Mouse (Mus musculus): ENCODE measurements around the gene Slc15a1. TPM values are rescaled to one million over a fixed set of nuclear protein-coding genes. Genes with fewer than 3 reads are reported as not detected.

Slc15a1 gene
- polyA plus RNA-seq (2015; fragmentation: Nextera tagmentation; extraction: Ambion mirVana), result 4.4 and 5.3 TPM in 2 replicates

- Histone ChIP-seq H3K4me1 (peaks cover 5% of the 10 kb centered on the region), H3K9ac (no peak within 1 kb of the TSS), H3K4me2 (no peak within 1 kb of the TSS), H3K9me3 (no peaks in the 10 kb centered on the region), H3K27ac (no peak within 1 kb of the TSS), H3K27me3 (peaks cover 41% of the 10 kb centered on the region), H3K4me3 (peak within 1 kb of the TSS; percentile 9; the same call in 1 of the 2 replicates), H3K36me3 (no peaks in the 10 kb centered on the region)
- WGBS, result 12% methylated on average over 33 of the region's 33 CpGs
- no peak for ATAC-seq (ENCODE audit: insufficient number of reproducible peaks, low FRiP score, low TSS enrichment, low read depth)
These were observed at the start of gene Slc15a1 for GRCm38 (mm10) chr14:121504781-121505484. Gene Slc15a1, minus strand, starts transcription at chr14:121505252.

DNA sequence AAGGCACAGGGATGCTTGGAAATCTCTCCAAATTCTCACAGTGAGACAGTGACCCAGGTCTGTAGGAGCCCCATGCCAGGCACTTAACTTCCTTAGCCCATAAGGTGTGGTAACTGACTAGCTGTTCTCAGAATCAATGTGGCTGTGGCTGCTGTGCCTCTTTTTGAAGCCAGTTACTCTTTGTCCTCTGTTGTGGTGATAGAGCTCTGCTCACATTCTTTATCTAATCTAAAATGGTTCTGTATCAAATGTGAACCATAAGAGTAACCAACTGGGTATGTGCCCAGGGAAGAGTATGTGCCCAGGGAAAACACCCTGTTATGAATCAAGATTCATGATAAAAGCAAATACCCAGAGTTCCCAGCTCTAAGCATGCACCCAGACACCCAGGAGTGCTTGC is 48.7 kb upstream of the Slc15a1 start:
- no peak for ATAC-seq (ENCODE audit: insufficient number of reproducible peaks, low FRiP score, low TSS enrichment, low read depth)
- peaks cover 11% of the 10 kb centered on the region; the same call in 1 of the 2 replicates for H3K36me3 ChIP-seq
- H3K9me3 ChIP-seq, result no peaks in the 10 kb centered on the region
- no peak overlapping the region for H3K9ac ChIP-seq
- H3K4me3 ChIP-seq, result no peak overlapping the region
- no peak overlapping the region for H3K4me2 ChIP-seq
- peaks cover 6% of the 10 kb centered on the region for H3K4me1 ChIP-seq
- H3K27me3 ChIP-seq, result 0 out of 2 replicates have a peak, but pooled peaks cover 3% of the 10 kb centered on the region
- no peak overlapping the region for H3K27ac ChIP-seq

DNA sequence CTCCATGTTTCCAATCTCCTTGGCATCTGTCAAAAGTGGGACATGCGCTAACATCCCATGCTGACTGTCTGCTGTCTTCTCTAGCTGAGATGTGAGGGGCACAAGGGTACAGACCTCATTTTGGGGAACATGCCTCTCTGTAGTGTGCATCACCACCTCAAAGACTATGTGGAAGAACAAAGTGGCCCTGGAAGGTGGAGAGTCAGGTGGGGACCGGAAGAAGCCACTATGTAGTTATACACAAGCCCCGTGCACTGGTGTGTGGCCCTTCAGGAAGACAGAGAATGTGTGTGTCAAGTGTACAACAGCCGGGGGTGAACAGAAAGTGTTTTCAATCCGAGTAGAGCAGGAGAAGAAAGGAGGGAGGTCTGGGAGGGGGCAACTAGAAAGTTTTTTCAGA is 47.5 kb upstream of the Slc15a1 start:
- Histone ChIP-seq H3K27ac (no peak overlapping the region), H3K27me3 (0 out of 2 replicates have a peak, but pooled peaks cover 3% of the 10 kb centered on the region), H3K4me1 (peaks cover 7% of the 10 kb centered on the region), H3K9me3 (no peaks in the 10 kb centered on the region), H3K9ac (no peak overlapping the region), H3K4me2 (no peak overlapping the region), H3K4me3 (no peak overlapping the region), H3K36me3 (peaks cover 11% of the 10 kb centered on the region; the same call in 1 of the 2 replicates)
- no peak for ATAC-seq (ENCODE audit: insufficient number of reproducible peaks, low FRiP score, low TSS enrichment, low read depth)
- 70% methylated on average over 5 of the region's 5 CpGs for WGBS

DNA sequence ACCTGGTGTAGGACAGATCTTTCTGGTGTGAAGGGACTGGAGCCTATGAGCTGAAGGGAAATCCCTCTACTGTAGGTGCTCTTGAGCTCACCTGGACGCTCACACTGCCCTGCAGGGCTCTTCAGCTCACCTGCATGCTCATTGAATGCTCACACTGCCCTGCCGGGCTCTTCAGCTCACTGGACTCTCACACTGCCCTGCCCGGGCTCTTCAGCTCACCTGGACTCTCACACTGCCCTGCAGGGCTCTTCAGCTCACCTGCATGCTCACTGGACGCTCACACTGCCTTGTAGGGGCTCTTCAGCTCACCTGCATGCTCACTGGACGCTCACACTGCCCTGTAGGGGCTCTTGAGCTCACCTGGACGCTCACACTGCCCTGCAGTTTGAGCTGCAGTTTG is 44.8 kb upstream of the Slc15a1 start:
- Histone ChIP-seq H3K9ac (no peak overlapping the region), H3K4me2 (no peak overlapping the region), H3K4me3 (no peak overlapping the region), H3K9me3 (no peaks in the 10 kb centered on the region), H3K36me3 (peaks cover 14% of the 10 kb centered on the region; the same call in 1 of the 2 replicates), H3K27me3 (0 out of 2 replicates have a peak, but pooled peaks cover 3% of the 10 kb centered on the region), H3K4me1 (peaks cover 7% of the 10 kb centered on the region; the same call in 1 of the 2 replicates), H3K27ac (no peak overlapping the region)
- WGBS, result 85% methylated on average over 6 of the region's 6 CpGs
- ATAC-seq (ENCODE audit: insufficient number of reproducible peaks, low FRiP score, low TSS enrichment, low read depth), result no peak

DNA sequence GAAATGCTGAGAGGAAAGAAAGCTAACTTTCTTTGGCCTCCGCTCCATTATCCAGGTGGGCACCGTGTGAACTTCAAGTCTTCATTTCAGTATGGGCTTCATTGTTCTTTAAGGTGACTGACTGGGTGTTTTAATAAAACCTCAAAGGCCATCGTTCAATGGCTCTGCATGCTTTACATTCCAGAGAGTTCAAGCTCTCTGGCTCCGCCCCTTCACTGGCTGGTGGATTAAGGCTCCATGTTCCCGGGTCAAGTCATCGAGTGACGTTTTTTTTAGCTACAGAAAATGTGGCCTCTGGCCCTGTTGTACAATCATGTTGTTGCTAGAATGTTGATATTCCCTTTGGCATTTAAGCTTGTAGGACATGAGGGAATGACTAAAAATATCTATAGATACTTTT is 42.7 kb upstream of the Slc15a1 start:
- Histone ChIP-seq H3K4me3 (no peak overlapping the region), H3K9ac (no peak overlapping the region), H3K27me3 (0 out of 2 replicates have a peak, but pooled peaks cover 3% of the 10 kb centered on the region), H3K4me1 (peaks cover 7% of the 10 kb centered on the region; the same call in 1 of the 2 replicates), H3K4me2 (no peak overlapping the region), H3K36me3 (peaks cover 11% of the 10 kb centered on the region; the same call in 1 of the 2 replicates), H3K27ac (no peak overlapping the region), H3K9me3 (no peaks in the 10 kb centered on the region)
- ATAC-seq (ENCODE audit: insufficient number of reproducible peaks, low FRiP score, low TSS enrichment, low read depth), result no peak
- 54% methylated on average over 7 of the region's 7 CpGs for whole genome bisulfite sequencing

DNA sequence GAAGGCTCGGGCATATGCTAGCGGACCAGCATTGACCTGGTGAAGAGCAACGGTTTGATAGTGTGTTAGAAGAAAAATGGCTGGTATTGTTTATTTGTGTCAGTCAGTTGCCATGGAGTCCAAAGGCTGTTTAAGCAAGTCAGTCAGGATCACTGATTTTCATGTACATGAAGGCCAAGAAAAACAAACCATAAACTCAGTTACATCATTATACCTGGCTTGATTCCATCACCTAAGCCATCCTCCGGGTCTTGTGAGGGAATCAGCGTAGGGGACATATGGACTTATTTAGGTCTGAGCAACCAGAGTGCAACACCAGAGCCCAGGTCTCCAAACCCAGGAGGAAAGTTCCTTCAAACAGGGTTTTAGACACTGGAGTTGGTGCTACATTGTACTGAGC is 41.6 kb upstream of the Slc15a1 start:
- peak overlapping the region; percentile 23; the same call in 1 of the 2 replicates for H3K27ac ChIP-seq
- H3K4me3 ChIP-seq, result no peak overlapping the region
- 66% methylated on average over 5 of the region's 5 CpGs for WGBS
- no peaks in the 10 kb centered on the region for H3K9me3 ChIP-seq
- 0 out of 2 replicates have a peak, but pooled peaks cover 3% of the 10 kb centered on the region for H3K27me3 ChIP-seq
- 0 out of 2 replicates have a peak, but pooled peaks have one; percentile 52 for ATAC-seq (ENCODE audit: insufficient number of reproducible peaks, low FRiP score, low TSS enrichment, low read depth)
- H3K9ac ChIP-seq, result no peak overlapping the region
- peaks cover 7% of the 10 kb centered on the region; the same call in 1 of the 2 replicates for H3K4me1 ChIP-seq
- no peak overlapping the region for H3K4me2 ChIP-seq
- H3K36me3 ChIP-seq, result peaks cover 11% of the 10 kb centered on the region; the same call in 1 of the 2 replicates

GRCm38 (mm10) chr14:121545551-121546331 is 40.7 kb upstream of the Slc15a1 start:
- Histone ChIP-seq H3K27me3 (0 out of 2 replicates have a peak, but pooled peaks cover 3% of the 10 kb centered on the region), H3K4me1 (peaks cover 7% of the 10 kb centered on the region; the same call in 1 of the 2 replicates), H3K4me2 (no peak overlapping the region), H3K36me3 (peaks cover 11% of the 10 kb centered on the region; the same call in 1 of the 2 replicates), H3K27ac (no peak overlapping the region), H3K9me3 (no peaks in the 10 kb centered on the region), H3K4me3 (no peak overlapping the region), H3K9ac (no peak overlapping the region)
- 85% methylated on average over 14 of the region's 14 CpGs for WGBS
- no peak for ATAC-seq (ENCODE audit: insufficient number of reproducible peaks, low FRiP score, low TSS enrichment, low read depth)

GRCm38 (mm10) chr14:121541262-121541661 is 36.2 kb upstream of the Slc15a1 start:
- H3K27ac ChIP-seq, result no peak overlapping the region
- 0 out of 2 replicates have a peak, but pooled peaks cover 3% of the 10 kb centered on the region for H3K36me3 ChIP-seq
- no peaks in the 10 kb centered on the region for H3K9me3 ChIP-seq
- no peak for ATAC-seq (ENCODE audit: insufficient number of reproducible peaks, low FRiP score, low TSS enrichment, low read depth)
- no peak overlapping the region for H3K4me3 ChIP-seq
- no peaks in the 10 kb centered on the region for H3K27me3 ChIP-seq
- no peak overlapping the region for H3K4me2 ChIP-seq
- H3K4me1 ChIP-seq, result no peaks in the 10 kb centered on the region
- no peak overlapping the region for H3K9ac ChIP-seq
- WGBS, result 51% methylated on average over 7 of the region's 7 CpGs

- H3K4me2 ChIP-seq, result no peak overlapping the region
- H3K36me3 ChIP-seq, result no peaks in the 10 kb centered on the region
- no peaks in the 10 kb centered on the region for H3K9me3 ChIP-seq
- no peak overlapping the region for H3K27ac ChIP-seq
- ATAC-seq (ENCODE audit: insufficient number of reproducible peaks, low FRiP score, low TSS enrichment, low read depth), result no peak
- H3K4me3 ChIP-seq, result no peak overlapping the region
- H3K9ac ChIP-seq, result no peak overlapping the region
- H3K4me1 ChIP-seq, result no peaks in the 10 kb centered on the region
- 71% methylated on average over 3 of the region's 3 CpGs for WGBS
- no peaks in the 10 kb centered on the region for H3K27me3 ChIP-seq
These were observed 29.4 kb upstream of the Slc15a1 start for GRCm38 (mm10) chr14:121534501-121534900.

- H3K27ac ChIP-seq, result no peak overlapping the region
These were observed 25.8 kb upstream of the Slc15a1 start for GRCm38 (mm10) chr14:121530853-121531252.

GRCm38 (mm10) chr14:121527883-121528282 is 22.8 kb upstream of the Slc15a1 start:
- H3K4me1 ChIP-seq, result no peaks in the 10 kb centered on the region
- H3K9me3 ChIP-seq, result no peaks in the 10 kb centered on the region
- H3K4me3 ChIP-seq, result no peak overlapping the region
- H3K9ac ChIP-seq, result no peak overlapping the region
- H3K36me3 ChIP-seq, result no peaks in the 10 kb centered on the region
- no peak for ATAC-seq (ENCODE audit: insufficient number of reproducible peaks, low FRiP score, low TSS enrichment, low read depth)
- H3K27ac ChIP-seq, result no peak overlapping the region
- no peaks in the 10 kb centered on the region for H3K27me3 ChIP-seq
- H3K4me2 ChIP-seq, result no peak overlapping the region
- WGBS, result 78% methylated on average over 3 of the region's 3 CpGs

More at GRCm38 (mm10) chr14:121530853-121531252, 25.8 kb upstream of the Slc15a1 start:
- Histone ChIP-seq H3K4me2 (no peak overlapping the region), H3K36me3 (no peaks in the 10 kb centered on the region), H3K4me1 (no peaks in the 10 kb centered on the region), H3K9me3 (no peaks in the 10 kb centered on the region), H3K9ac (no peak overlapping the region), H3K27me3 (no peaks in the 10 kb centered on the region), H3K4me3 (no peak overlapping the region)
- no peak for ATAC-seq (ENCODE audit: insufficient number of reproducible peaks, low FRiP score, low TSS enrichment, low read depth)
- 78% methylated on average over 9 of the region's 9 CpGs for WGBS

DNA sequence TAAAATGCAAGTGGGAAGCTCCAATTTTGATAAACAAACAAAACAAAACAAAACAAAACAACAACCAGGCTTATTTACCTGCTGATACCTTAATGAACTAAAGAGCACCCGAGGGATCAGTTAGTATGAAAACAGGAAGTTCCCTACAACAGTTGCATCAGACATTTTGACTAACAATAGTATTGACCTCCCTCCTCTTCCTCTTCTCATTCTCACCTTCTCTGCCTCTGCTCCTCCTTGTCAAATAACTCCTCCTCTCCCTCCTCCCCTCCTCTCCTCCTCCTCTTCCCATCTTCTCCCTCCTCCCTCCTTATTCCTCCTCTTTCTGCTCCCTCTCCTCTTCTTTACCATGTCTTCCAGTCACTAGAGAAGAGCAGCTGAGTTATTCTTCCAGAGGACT is 22.1 kb upstream of the Slc15a1 start:
- no peaks in the 10 kb centered on the region for H3K27me3 ChIP-seq
- H3K4me3 ChIP-seq, result no peak overlapping the region
- no peak overlapping the region for H3K4me2 ChIP-seq
- no peaks in the 10 kb centered on the region for H3K9me3 ChIP-seq
- no peak for ATAC-seq (ENCODE audit: insufficient number of reproducible peaks, low FRiP score, low TSS enrichment, low read depth)
- no peaks in the 10 kb centered on the region for H3K4me1 ChIP-seq
- 80% methylated on average over 1 of the region's 1 CpGs for WGBS
- no peak overlapping the region for H3K27ac ChIP-seq
- no peaks in the 10 kb centered on the region for H3K36me3 ChIP-seq
- H3K9ac ChIP-seq, result no peak overlapping the region

Data from limb, embryonic 15.5 days (tissue).